ENCODE assay signal across 18 mouse cellular contexts in genomic region chr13:106567658-106568359, GRCm38 (mm10).
DNase-seq lines count a peak whose midpoint lies in the region; ATAC-seq lines count a peak whose summit lies in the region.
"Had no signal": no experiment of that assay in that cellular context is flagged by ENCODE, and none has a peak within 500 bp of the region (broad histone marks: within the 10 kb centered on the region; RNA-seq: fewer than 3 reads in every experiment).

No protein-coding gene starts in this region.

- H3K9me3 ChIP-seq in midbrain, embryonic 11.5 days (ENCODE audit: control insufficient read depth, low read length), result no peaks in the 10 kb centered on the region
- no peaks in the 10 kb centered on the region for H3K9me3 ChIP-seq in midbrain, embryonic 10.5 days (replicated peaks)
- H3K9me3 ChIP-seq in hindbrain, embryonic 14.5 days (ENCODE audit: control insufficient read depth, low read length), result no peaks in the 10 kb centered on the region
- H3K9me3 ChIP-seq in midbrain, embryonic 14.5 days (ENCODE audit: control insufficient read depth, low read length), result no peaks in the 10 kb centered on the region
- no peaks in the 10 kb centered on the region for H3K9me3 ChIP-seq in neural tube, embryonic 14.5 days (ENCODE audit: control insufficient read depth, low read length)
- no peaks in the 10 kb centered on the region for H3K9me3 ChIP-seq in heart, embryonic 10.5 days
- H3K9me3 ChIP-seq: limb, embryonic 13.5 days; liver, embryonic 13.5 days had no signal

- H3K9ac ChIP-seq in midbrain, embryonic 11.5 days (ENCODE audit: low read length), result no peak overlapping the region
- no peak overlapping the region for H3K9ac ChIP-seq in hindbrain, embryonic 14.5 days
- no peak overlapping the region for H3K9ac ChIP-seq in midbrain, embryonic 14.5 days (replicated peaks; ENCODE audit: low read length)
- H3K9ac ChIP-seq in neural tube, embryonic 14.5 days (replicated peaks; ENCODE audit: low read depth, low read length), result no peak overlapping the region
- H3K9ac ChIP-seq: limb, embryonic 13.5 days; liver, embryonic 13.5 days; lung, embryonic 14.5 days had no signal

- no peak overlapping the region for H3K27ac ChIP-seq in midbrain, embryonic 11.5 days (ENCODE audit: low read depth, low read length)
- H3K27ac ChIP-seq in midbrain, embryonic 10.5 days (replicated peaks), result no peak overlapping the region
- 0 out of 2 replicates have a peak overlapping the region, but pooled peaks have one; percentile 20 for H3K27ac ChIP-seq in hindbrain, embryonic 14.5 days
- H3K27ac ChIP-seq in midbrain, embryonic 14.5 days (replicated peaks; ENCODE audit: low read depth, low read length), result peak overlapping the region; percentile 42; the same call in 1 of the 2 replicates
- peak overlapping the region; percentile 53; the same call in 1 of the 2 replicates for H3K27ac ChIP-seq in neural tube, embryonic 14.5 days (ENCODE audit: low read depth, low read length)
- H3K27ac ChIP-seq in heart, embryonic 10.5 days, result no peak overlapping the region
- H3K27ac ChIP-seq: limb, embryonic 13.5 days; liver, embryonic 13.5 days had no signal

- no peak overlapping the region for H3K4me2 ChIP-seq in midbrain, embryonic 11.5 days
- no peak overlapping the region for H3K4me2 ChIP-seq in hindbrain, embryonic 14.5 days (replicated peaks)
- H3K4me2 ChIP-seq in midbrain, embryonic 14.5 days (ENCODE audit: low read length), result peak overlapping the region; percentile 31
- no peak overlapping the region for H3K4me2 ChIP-seq in neural tube, embryonic 14.5 days (ENCODE audit: low read depth, low read length)
- H3K4me2 ChIP-seq: limb, embryonic 13.5 days; liver, embryonic 13.5 days; lung, embryonic 14.5 days had no signal

- H3K36me3 ChIP-seq in midbrain, embryonic 11.5 days (ENCODE audit: control insufficient read depth, insufficient read depth, low read length), result no peaks in the 10 kb centered on the region
- H3K36me3 ChIP-seq in midbrain, embryonic 10.5 days, result no peaks in the 10 kb centered on the region
- no peaks in the 10 kb centered on the region for H3K36me3 ChIP-seq in hindbrain, embryonic 14.5 days (replicated peaks; ENCODE audit: control insufficient read depth, insufficient read depth)
- H3K36me3 ChIP-seq in midbrain, embryonic 14.5 days (ENCODE audit: control insufficient read depth, insufficient read depth, low read length), result no peaks in the 10 kb centered on the region
- H3K36me3 ChIP-seq in neural tube, embryonic 14.5 days (ENCODE audit: control insufficient read depth, insufficient read depth, low read length), result no peaks in the 10 kb centered on the region
- no peaks in the 10 kb centered on the region for H3K36me3 ChIP-seq in heart, embryonic 10.5 days
- H3K36me3 ChIP-seq: limb, embryonic 13.5 days; liver, embryonic 13.5 days had no signal

- no peak overlapping the region for H3K4me3 ChIP-seq in midbrain, embryonic 11.5 days (ENCODE audit: low read depth, low read length)
- no peak overlapping the region for H3K4me3 ChIP-seq in midbrain, embryonic 10.5 days
- no peak overlapping the region for H3K4me3 ChIP-seq in hindbrain, embryonic 14.5 days (replicated peaks; ENCODE audit: low read length)
- H3K4me3 ChIP-seq in midbrain, embryonic 14.5 days (replicated peaks; ENCODE audit: low read depth, low read length), result no peak overlapping the region
- H3K4me3 ChIP-seq in neural tube, embryonic 14.5 days (ENCODE audit: low read depth, low read length), result no peak overlapping the region
- no peak overlapping the region for H3K4me3 ChIP-seq in heart, embryonic 10.5 days
- H3K4me3 ChIP-seq: limb, embryonic 13.5 days; liver, embryonic 13.5 days had no signal

- no peaks in the 10 kb centered on the region for H3K27me3 ChIP-seq in midbrain, embryonic 11.5 days (ENCODE audit: control insufficient read depth, insufficient read depth, low read length)
- H3K27me3 ChIP-seq in midbrain, embryonic 10.5 days (ENCODE audit: low read depth, poor library complexity, severe bottlenecking), result no peaks in the 10 kb centered on the region
- H3K27me3 ChIP-seq in hindbrain, embryonic 14.5 days (ENCODE audit: control insufficient read depth, insufficient read depth, low read length), result no peaks in the 10 kb centered on the region
- no peaks in the 10 kb centered on the region for H3K27me3 ChIP-seq in midbrain, embryonic 14.5 days (ENCODE audit: control insufficient read depth, insufficient read depth, low read length)
- H3K27me3 ChIP-seq in neural tube, embryonic 14.5 days (ENCODE audit: control insufficient read depth, insufficient read depth, low read length), result no peaks in the 10 kb centered on the region
- no peaks in the 10 kb centered on the region for H3K27me3 ChIP-seq in heart, embryonic 10.5 days (ENCODE audit: insufficient read depth, poor library complexity, severe bottlenecking)
- H3K27me3 ChIP-seq: limb, embryonic 13.5 days; liver, embryonic 13.5 days had no signal

- 59% methylated on average over 9 of the region's 9 CpGs for WGBS in midbrain, embryonic 11.5 days
- 78% methylated on average over 9 of the region's 9 CpGs for WGBS in midbrain, embryonic 10.5 days
- WGBS in hindbrain, embryonic 14.5 days, result 48% methylated on average over 9 of the region's 9 CpGs
- 36% methylated on average over 9 of the region's 9 CpGs for WGBS in midbrain, embryonic 14.5 days
- WGBS in neural tube, embryonic 14.5 days, result 42% methylated on average over 9 of the region's 9 CpGs
- 77% methylated on average over 9 of the region's 9 CpGs for WGBS in heart, embryonic 10.5 days

- no peaks in the 10 kb centered on the region for H3K4me1 ChIP-seq in midbrain, embryonic 11.5 days (ENCODE audit: control insufficient read depth, insufficient read depth, low read length)
- no peaks in the 10 kb centered on the region for H3K4me1 ChIP-seq in midbrain, embryonic 10.5 days
- H3K4me1 ChIP-seq in hindbrain, embryonic 14.5 days (replicated peaks; ENCODE audit: control insufficient read depth, insufficient read depth, low read length), result 0 out of 2 replicates have a peak, but pooled peaks cover 4% of the 10 kb centered on the region
- H3K4me1 ChIP-seq in midbrain, embryonic 14.5 days (ENCODE audit: control insufficient read depth, insufficient read depth, low read length), result no peaks in the 10 kb centered on the region
- no peaks in the 10 kb centered on the region for H3K4me1 ChIP-seq in neural tube, embryonic 14.5 days (ENCODE audit: control insufficient read depth, insufficient read depth, low read length)
- H3K4me1 ChIP-seq in heart, embryonic 10.5 days, result no peaks in the 10 kb centered on the region
- H3K4me1 ChIP-seq: limb, embryonic 13.5 days; liver, embryonic 13.5 days had no signal

- ATAC-seq in midbrain, embryonic 11.5 days (ENCODE audit: low FRiP score), result peak; percentile 57
- ATAC-seq in hindbrain, embryonic 14.5 days (ENCODE audit: low FRiP score), result peak; percentile 59
- no peak; the same call in 1 of the 2 replicates for ATAC-seq in midbrain, embryonic 14.5 days (ENCODE audit: low FRiP score, low TSS enrichment)
- ATAC-seq in neural tube, embryonic 14.5 days (ENCODE audit: low read depth), result peak; percentile 82
- ATAC-seq: intestine, embryonic 16.5 days had no signal

- DNase-seq in midbrain, embryonic 11.5 days (ENCODE audit: low spot score, missing footprints), result no peak
- no peak for DNase-seq in midbrain, embryonic 10.5 days (ENCODE audit: low spot score)
- DNase-seq in hindbrain, embryonic 14.5 days (ENCODE audit: low spot score), result no peak
- DNase-seq in midbrain, embryonic 14.5 days, result peak; percentile 36
- no peak for DNase-seq in right cerebral cortex, postnatal 10 days (ENCODE audit: low spot score in 2 of 2)
- DNase-seq in spleen, postnatal 14 days (ENCODE audit: low spot score in 2 of 2), result no peak
- no peak for DNase-seq in heart, embryonic 10.5 days (ENCODE audit: low spot score)
- DNase-seq: adrenal gland, adult 8-10 months; cerebellum, adult 2 months; kidney, postnatal 25 days; liver, embryonic 13.5 days; lung, embryonic 14.5 days; right cerebral cortex, postnatal 25 days; spleen, adult 18-20 months; thymus, postnatal 14 days had no signal

Comparison
In these comparisons a context has a peak if more than half of its experiments do, and no peak if none do; other contexts are left out.
1. H3K27ac ChIP-seq: peak in hindbrain, embryonic 14.5 days (single experiment), midbrain, embryonic 14.5 days (single experiment) and neural tube, embryonic 14.5 days (single experiment); none in midbrain, embryonic 11.5 days (single experiment), midbrain, embryonic 10.5 days (single experiment) and heart, embryonic 10.5 days (single experiment).